Mouse (Mus musculus) central nervous system, embryonic 11.5 days (tissue): ENCODE data around the gene Gm13871. TPM values are rescaled to one million over a fixed set of nuclear protein-coding genes. Genes with fewer than 3 reads are reported as not detected.

Source experiments
- polyA plus RNA-seq: library from polyadenylated mRNA; depleted of rRNA; stranded (reverse); fragments of >200 nt; gene quantifications from 2 replicates; pipeline ENCODE4 v1.2.3, GENCODE M21; 2012; rRNA removed

Gm13871 gene
- polyA plus RNA-seq, result not detected in 2 replicates

DNA sequence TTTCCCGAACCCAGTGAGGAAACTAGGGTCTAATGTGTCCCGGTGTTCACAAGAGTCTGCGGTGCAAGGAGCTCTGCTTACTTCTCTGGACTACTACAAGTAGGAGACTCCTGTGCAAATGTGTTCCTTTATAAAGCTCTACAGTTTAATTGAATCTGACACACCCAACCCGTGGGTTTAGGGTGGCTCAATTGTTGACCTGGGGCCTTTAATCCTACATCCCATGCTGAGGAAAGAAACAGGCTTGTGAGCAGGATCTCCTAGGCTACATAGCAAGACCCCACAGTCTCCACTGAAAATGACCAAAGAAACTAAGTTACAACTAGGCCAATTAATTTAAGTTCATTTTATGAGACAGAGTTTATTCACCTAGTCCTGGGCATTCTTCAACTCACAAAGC lies at the start of gene Gm13871:
Gene Gm13871, minus strand, starts transcription at position 101 of the 400 bp plus-strand sequence.

DNA sequence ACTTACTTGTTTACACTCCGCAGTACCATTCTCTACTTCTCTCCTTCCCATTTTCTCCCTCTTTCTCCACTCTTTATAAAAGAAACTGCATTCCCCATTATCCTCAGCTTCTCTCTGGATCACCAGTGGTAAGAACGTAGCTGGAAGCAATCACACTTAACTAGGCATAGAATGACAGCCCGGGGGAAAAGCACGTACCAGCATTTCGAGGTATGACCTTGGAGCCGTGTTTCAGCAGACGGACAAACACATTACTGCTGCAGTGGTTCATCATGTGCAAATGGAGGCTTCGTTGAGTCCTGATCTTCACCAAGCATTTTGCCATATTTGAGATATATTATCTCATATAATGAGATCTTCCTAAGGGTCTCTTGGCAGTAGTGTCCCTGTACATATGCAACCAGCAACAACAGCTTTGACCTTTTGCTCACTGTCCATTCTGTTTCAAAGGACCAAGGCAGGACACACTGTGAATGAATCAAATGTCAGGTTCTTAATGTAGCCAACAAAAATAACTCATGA lies 44.7 kb upstream of the Gm13871 start, which contains the start of gene 2310002L09Rik:
Gene 2310002L09Rik, minus strand, starts transcription at position 472 of the 522 bp plus-strand sequence.

DNA sequence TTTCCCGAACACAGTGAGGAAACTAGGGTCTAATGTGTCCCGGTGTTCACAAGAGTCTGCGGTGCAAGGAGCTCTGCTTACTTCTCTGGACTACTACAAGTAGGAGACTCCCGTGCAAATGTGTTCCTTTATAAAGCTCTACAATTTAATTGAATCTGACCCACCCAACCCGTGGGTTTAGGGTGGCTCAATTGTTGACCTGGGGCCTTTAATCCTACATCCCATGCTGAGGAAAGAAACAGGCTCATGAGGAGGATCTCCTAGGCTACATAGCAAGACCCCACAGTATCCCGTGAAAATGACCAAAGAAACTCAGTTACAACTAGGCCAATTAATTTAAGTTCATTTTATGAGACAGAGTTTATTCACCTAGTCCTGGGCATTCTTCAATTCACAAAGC lies 14.9 kb upstream of the Gm13871 start, which contains the start of gene Gm11756:
Gene Gm11756, minus strand, starts transcription at position 101 of the 400 bp plus-strand sequence.

DNA sequence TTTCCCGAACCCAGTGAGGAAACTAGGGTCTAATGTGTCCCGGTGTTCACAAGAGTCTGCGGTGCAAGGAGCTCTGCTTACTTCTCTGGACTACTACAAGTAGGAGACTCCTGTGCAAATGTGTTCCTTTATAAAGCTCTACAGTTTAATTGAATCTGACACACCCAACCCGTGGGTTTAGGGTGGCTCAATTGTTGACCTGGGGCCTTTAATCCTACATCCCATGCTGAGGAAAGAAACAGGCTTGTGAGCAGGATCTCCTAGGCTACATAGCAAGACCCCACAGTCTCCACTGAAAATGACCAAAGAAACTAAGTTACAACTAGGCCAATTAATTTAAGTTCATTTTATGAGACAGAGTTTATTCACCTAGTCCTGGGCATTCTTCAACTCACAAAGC lies 14.7 kb downstream of the Gm13871 start, which contains the start of gene Gm11757:
Gene Gm11757, minus strand, starts transcription at position 101 of the 400 bp plus-strand sequence.

DNA sequence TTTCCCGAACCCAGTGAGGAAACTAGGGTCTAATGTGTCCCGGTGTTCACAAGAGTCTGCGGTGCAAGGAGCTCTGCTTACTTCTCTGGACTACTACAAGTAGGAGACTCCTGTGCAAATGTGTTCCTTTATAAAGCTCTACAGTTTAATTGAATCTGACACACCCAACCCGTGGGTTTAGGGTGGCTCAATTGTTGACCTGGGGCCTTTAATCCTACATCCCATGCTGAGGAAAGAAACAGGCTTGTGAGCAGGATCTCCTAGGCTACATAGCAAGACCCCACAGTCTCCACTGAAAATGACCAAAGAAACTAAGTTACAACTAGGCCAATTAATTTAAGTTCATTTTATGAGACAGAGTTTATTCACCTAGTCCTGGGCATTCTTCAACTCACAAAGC lies 29.6 kb downstream of the Gm13871 start, which contains the start of gene Gm11758:
Gene Gm11758, minus strand, starts transcription at position 101 of the 400 bp plus-strand sequence.

Other genes with a start within 250 kb of the Gm13871 start
- not detected in 2 replicates for gene Gm11239, start 237.6 kb downstream of the Gm13871 start, polyA plus RNA-seq
- not detected in 2 replicates for gene Gm428, start 222.4 kb downstream of the Gm13871 start, polyA plus RNA-seq
- 0.22 and 0.67 TPM in 2 replicates for gene Rasef, start 115.0 kb downstream of the Gm13871 start, polyA plus RNA-seq
- gene Gm11758, start 29.7 kb downstream of the Gm13871 start, polyA plus RNA-seq, result not detected in 2 replicates
- not detected in 2 replicates for gene Gm11757, start 14.8 kb downstream of the Gm13871 start, polyA plus RNA-seq
- gene Gm11756, start 14.8 kb upstream of the Gm13871 start, polyA plus RNA-seq, result 0.09 TPM in 1 of 2 replicates, not detected in the other
- gene 2310002L09Rik, start 44.9 kb upstream of the Gm13871 start, polyA plus RNA-seq, result 1.9 TPM in 1 of 2 replicates, not detected in the other
- gene Frmd3, start 107.5 kb upstream of the Gm13871 start, polyA plus RNA-seq, result 2.1 and 2.4 TPM in 2 replicates